In the genomic region with DNA sequence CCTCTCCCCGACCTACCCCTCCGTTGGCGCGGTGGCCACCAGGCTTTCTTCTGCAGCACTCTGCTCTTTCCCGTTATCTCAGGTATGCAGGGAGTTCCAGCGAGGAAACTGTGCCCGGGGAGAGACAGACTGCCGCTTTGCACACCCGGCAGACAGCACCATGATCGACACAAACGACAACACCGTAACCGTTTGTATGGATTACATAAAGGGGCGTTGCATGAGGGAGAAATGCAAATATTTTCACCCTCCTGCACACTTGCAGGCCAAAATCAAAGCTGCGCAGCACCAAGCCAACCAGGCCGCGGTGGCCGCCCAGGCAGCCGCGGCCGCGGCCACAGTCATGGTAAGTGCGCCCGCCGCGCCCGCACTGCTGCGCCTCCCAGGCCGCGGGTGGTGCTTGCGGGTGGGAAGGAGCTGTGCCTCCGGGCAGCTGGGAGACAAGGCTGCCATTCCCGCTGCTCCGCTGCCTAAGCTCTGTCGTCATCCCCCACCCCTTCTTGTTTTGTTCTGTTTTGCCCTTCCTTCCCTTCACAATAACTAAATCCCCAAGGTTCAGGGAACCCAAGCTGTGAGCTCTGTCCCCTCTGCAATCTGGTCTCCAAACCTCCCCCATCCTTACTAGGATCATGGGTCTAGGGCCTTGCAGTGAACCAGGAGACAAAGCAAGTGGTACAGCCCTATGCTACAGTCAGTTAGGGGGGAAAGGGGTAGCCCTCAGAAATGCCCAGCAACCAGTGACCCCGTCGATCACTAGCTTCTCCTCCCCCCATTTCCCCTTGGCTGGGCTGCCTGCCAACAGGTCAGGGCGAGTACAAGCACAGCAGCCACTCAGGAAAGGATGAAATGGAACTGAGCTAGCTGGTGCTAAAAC, we compare ENCODE assay signal across 9 mouse cellular contexts.
DNase-seq lines count a peak whose midpoint lies in the region; ATAC-seq and TF ChIP-seq lines count a peak whose summit lies in the region.
"Had no signal": no experiment of that assay in that cellular context is flagged by ENCODE, and none has a peak within 500 bp of the region (broad histone marks: within the 10 kb centered on the region; RNA-seq: fewer than 3 reads in every experiment).

No protein-coding gene starts in this region.

- peak overlapping the region; percentile 59 for H3K9ac ChIP-seq in forebrain, embryonic 11.5 days (ENCODE audit: low read length)
- peak overlapping the region; percentile 63 for H3K9ac ChIP-seq in midbrain, postnatal 0 days (replicated peaks; ENCODE audit: low read length, poor library complexity, severe bottlenecking)

- H3K9me3 ChIP-seq in forebrain, embryonic 11.5 days (ENCODE audit: control insufficient read depth, low read length): peaks cover 3% of the 10 kb centered on the region; the same call in 1 of the 2 replicates
- H3K9me3 ChIP-seq in midbrain, postnatal 0 days (ENCODE audit: low read length): no peaks in the 10 kb centered on the region

- TF ChIP-seq POLR2A in thymus, adult 2 months (IDR thresholded peaks at IDR 0.05; ENCODE audit: control insufficient read depth, extremely low read depth, insufficient read depth, low read length, poor library complexity): no peak

- no peak for DNase-seq in gastrocnemius, adult 2 months
- DNase-seq in gastrocnemius, postnatal 36 days: no peak
- peak; percentile 40 for DNase-seq in adrenal gland, postnatal 25 days
- peak; percentile 67 for DNase-seq in forebrain, embryonic 11.5 days (ENCODE audit: low spot score)
- DNase-seq in kidney, postnatal 4 days: peak; percentile 54
- peak; percentile 53 for DNase-seq in midbrain, postnatal 0 days (ENCODE audit: low spot score)
- no peak for DNase-seq in spleen, adult 12 weeks (ENCODE audit: low spot score)
- no peak for DNase-seq in thymus, adult 2 months

- peak overlapping the region; percentile 60 for H3K4me2 ChIP-seq in forebrain, embryonic 11.5 days (ENCODE audit: low read depth, low read length, severe bottlenecking)
- peak overlapping the region; percentile 60 for H3K4me2 ChIP-seq in midbrain, postnatal 0 days (ENCODE audit: low read depth, low read length, poor library complexity, severe bottlenecking)

- TF ChIP-seq CTCF in gastrocnemius, adult 2 months (IDR thresholded peaks at IDR 0.05): no peak
- TF ChIP-seq CTCF in midbrain, postnatal 0 days (IDR thresholded peaks at IDR 0.05): no peak
- TF ChIP-seq CTCF in thymus, adult 2 months (IDR thresholded peaks at IDR 0.05; ENCODE audit: borderline replicate concordance, control insufficient read depth, extremely low read depth, insufficient read depth, low read length, poor library complexity): no peak

- intact Hi-C loops in gastrocnemius, adult 2 months (cut with DNase I): loop anchor here (10.0 kb wide), 1 partner anchor 54 kb away; no protein-coding TSS in a partner anchor
- intact Hi-C loops in gastrocnemius, postnatal 36 days (cut with DNase I): loop anchor here (10.0 kb wide), 1 partner anchor 54 kb away; no protein-coding TSS in a partner anchor

- peak overlapping the region; percentile 11; the same call in 1 of the 2 replicates for H3K4me3 ChIP-seq in gastrocnemius, adult 2 months
- peak overlapping the region; percentile 28 for H3K4me3 ChIP-seq in forebrain, embryonic 11.5 days (ENCODE audit: low read depth, low read length)
- H3K4me3 ChIP-seq in midbrain, postnatal 0 days (ENCODE audit: low read depth, low read length): peak overlapping the region; percentile 38
- no peak overlapping the region for H3K4me3 ChIP-seq in thymus, adult 2 months (ENCODE audit: control insufficient read depth, insufficient read depth, low read length)
- H3K4me3 ChIP-seq: erythroblast, embryonic 14.5 days had no signal

- WGBS in forebrain, embryonic 11.5 days: 4% methylated on average over 36 of the region's 38 CpGs
- 3% methylated on average over 34 of the region's 38 CpGs for WGBS in midbrain, postnatal 0 days
- WGBS in thymus, adult 2 months: 93% methylated on average over 37 of the region's 38 CpGs

- H3K4me1 ChIP-seq in forebrain, embryonic 11.5 days (replicated peaks; ENCODE audit: control insufficient read depth, insufficient read depth, low read length): peaks cover 6% of the 10 kb centered on the region
- peaks cover 14% of the 10 kb centered on the region; the same call in 1 of the 2 replicates for H3K4me1 ChIP-seq in midbrain, postnatal 0 days (ENCODE audit: insufficient read depth, low read length)
- no peaks in the 10 kb centered on the region for H3K4me1 ChIP-seq in thymus, adult 2 months (replicated peaks; ENCODE audit: control insufficient read depth, insufficient read depth, low read length)

- H3K36me3 ChIP-seq in forebrain, embryonic 11.5 days (ENCODE audit: control insufficient read depth, insufficient read depth, low read length): no peaks in the 10 kb centered on the region
- H3K36me3 ChIP-seq in midbrain, postnatal 0 days (ENCODE audit: insufficient read depth, low read length): 0 out of 2 replicates have a peak, but pooled peaks cover 6% of the 10 kb centered on the region
- H3K36me3 ChIP-seq in thymus, adult 2 months (ENCODE audit: control insufficient read depth, insufficient read depth, low read length): peaks cover 20% of the 10 kb centered on the region

- peak; percentile 84 for ATAC-seq in forebrain, embryonic 11.5 days (replicated peaks; ENCODE audit: low FRiP score)
- ATAC-seq in midbrain, postnatal 0 days (ENCODE audit: low FRiP score): peak; percentile 50

- 0 out of 2 replicates have a peak overlapping the region, but pooled peaks have one; percentile 13 for H3K27ac ChIP-seq in gastrocnemius, adult 2 months
- H3K27ac ChIP-seq in forebrain, embryonic 11.5 days (ENCODE audit: low read depth, low read length): no peak overlapping the region
- peak overlapping the region; percentile 62 for H3K27ac ChIP-seq in midbrain, postnatal 0 days (ENCODE audit: low read depth, low read length)
- no peak overlapping the region for H3K27ac ChIP-seq in thymus, adult 2 months (ENCODE audit: control insufficient read depth, insufficient read depth, low read length)

- no peaks in the 10 kb centered on the region for H3K27me3 ChIP-seq in forebrain, embryonic 11.5 days (ENCODE audit: control insufficient read depth, insufficient read depth, low read length)
- H3K27me3 ChIP-seq in midbrain, postnatal 0 days (ENCODE audit: insufficient read depth, low read length): no peaks in the 10 kb centered on the region
- no peaks in the 10 kb centered on the region for H3K27me3 ChIP-seq in thymus, adult 2 months (ENCODE audit: control insufficient read depth, insufficient read depth, low read length)

Comparison
In these comparisons a context has a peak if more than half of its experiments do, and no peak if none do; other contexts are left out.
1. DNase-seq: peak in adrenal gland, postnatal 25 days (single experiment), forebrain, embryonic 11.5 days (single experiment), kidney, postnatal 4 days (2 of 2) and midbrain, postnatal 0 days (single experiment); none in gastrocnemius, adult 2 months (single experiment), gastrocnemius, postnatal 36 days (0 of 2), spleen, adult 12 weeks (single experiment) and thymus, adult 2 months (single experiment).
2. H3K27ac ChIP-seq: peak in gastrocnemius, adult 2 months (single experiment) and midbrain, postnatal 0 days (single experiment); none in forebrain, embryonic 11.5 days (single experiment) and thymus, adult 2 months (single experiment).